Mouse (Mus musculus) kidney, embryonic 14.5 days (tissue): Measurements from ENCODE around the gene Dzip3. TPM values are rescaled to one million over a fixed set of nuclear protein-coding genes. Genes with fewer than 3 reads are reported as not detected.

Source experiments
- ATAC-seq: fragments of 200-750 bp; cut with Nextera tagmentation; 2 replicates; pipeline ENCODE4 v1.8.0; 2017; ENCODE audit warnings: moderate number of reproducible peaks, mild to moderate bottlenecking, moderate TSS enrichment, moderate library complexity; ENCODE audit not compliant: low FRiP score, low TSS enrichment
- H3K27ac ChIP-seq: fragments of 300-500 bp; sonication (generic); 2 replicates; pipeline ENCODE4 v1.5.1; 2014; ENCODE audit warnings: low read depth, mild to moderate bottlenecking, low read length, moderate library complexity, mixed read lengths
- H3K27me3 ChIP-seq: fragments of 300-500 bp; sonication (generic); 2 replicates; pipeline ENCODE4 v1.6.1; 2014; ENCODE audit warnings: mild to moderate bottlenecking, low read length; ENCODE audit not compliant: control insufficient read depth, insufficient read depth
- H3K36me3 ChIP-seq: fragments of 300-500 bp; sonication (generic); 2 replicates; pipeline ENCODE4 v1.6.1; 2014; ENCODE audit warnings: low read length, mixed read lengths; ENCODE audit not compliant: control insufficient read depth, insufficient read depth
- H3K4me1 ChIP-seq: fragments of 300-500 bp; sonication (generic); 2 replicates; pipeline ENCODE4 v1.6.1; 2014; ENCODE audit warnings: low read length, mixed read lengths; ENCODE audit not compliant: control insufficient read depth, insufficient read depth
- H3K4me2 ChIP-seq: fragments of 300-500 bp; sonication (generic); replicated peaks from 2 replicates; pipeline ENCODE4 v1.6.1; 2014; ENCODE audit warnings: low read depth, mild to moderate bottlenecking, low read length
- H3K4me3 ChIP-seq: fragments of 300-500 bp; sonication (generic); 2 replicates; pipeline ENCODE4 v1.5.1; 2014; ENCODE audit warnings: mild to moderate bottlenecking, low read length
- H3K9ac ChIP-seq: fragments of 300-500 bp; sonication (generic); 2 replicates; pipeline ENCODE4 v1.6.1; 2014; ENCODE audit warnings: low read depth, mild to moderate bottlenecking, low read length, moderate library complexity
- H3K9me3 ChIP-seq: fragments of 300-500 bp; sonication (generic); 2 replicates; pipeline ENCODE4 v1.6.1; 2016; ENCODE audit warnings: low read length; ENCODE audit not compliant: control insufficient read depth
- WGBS: fragments of 180-500 bp; shearing (Covaris S2); extraction: QIAGEN DNeasy Blood & Tissue Kit; methylation state at CpG from one replicate; pipeline ENCODE4 v1.1.7; 2014; 5-methylcytosine and 5-hydroxymethylcytosine counted together
- polyA plus RNA-seq: library from polyadenylated mRNA; unstranded; fragments of >200 nt; fragmentation: Nextera tagmentation; extraction: Ambion mirVana; gene quantifications from 2 replicates; pipeline ENCODE4 v1.2.1, GENCODE M21; 2014

Dzip3 gene
- polyA plus RNA-seq, 1 experiment from 2014 or later = 44.2 TPM

DNA sequence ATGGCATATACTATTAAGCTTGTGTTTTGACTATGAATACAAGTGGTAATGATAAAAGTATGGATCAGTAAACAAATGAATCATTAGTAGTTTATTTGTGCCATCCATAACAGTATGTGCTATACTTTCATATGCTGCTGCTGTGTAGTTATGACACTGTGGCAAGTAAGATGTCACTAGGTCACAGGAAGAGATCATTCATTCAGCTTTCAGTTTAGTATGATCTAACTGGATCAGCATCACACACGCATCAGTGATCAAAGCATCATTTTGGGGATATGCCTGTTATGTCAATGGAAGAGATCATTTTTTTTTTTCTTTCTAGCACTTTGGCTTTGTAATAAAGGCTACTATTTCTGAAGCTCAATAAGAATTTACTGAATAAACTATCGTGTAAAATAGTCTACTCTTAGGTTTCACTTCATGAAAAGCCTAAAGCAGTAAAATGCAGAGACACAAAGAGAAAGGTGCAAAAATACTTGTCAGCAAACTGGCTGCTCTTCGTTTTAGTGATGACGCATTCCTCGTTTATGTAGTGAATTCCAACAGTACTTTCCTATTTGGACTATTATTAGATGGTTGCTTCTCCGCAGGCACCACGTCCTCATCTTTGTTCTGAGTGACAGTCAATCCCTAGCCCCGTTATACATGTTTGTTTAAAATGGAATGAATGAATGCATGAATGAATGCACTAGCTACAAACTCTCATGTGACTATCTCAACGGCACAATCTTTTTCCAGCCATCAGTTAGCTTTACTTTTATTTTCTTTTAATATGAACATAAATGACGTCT is 1.3 kb downstream of the Dzip3 start:
- ATAC-seq = no peak
- Histone ChIP-seq H3K4me1 (peaks cover 9% of the 10 kb centered on the region; the same call in 1 of the 2 replicates), H3K9me3 (no peaks in the 10 kb centered on the region), H3K4me2 (peak overlapping the region; percentile 51), H3K27ac (no peak overlapping the region), H3K27me3 (no peaks in the 10 kb centered on the region), H3K4me3 (peak overlapping the region; percentile 92), H3K36me3 (no peaks in the 10 kb centered on the region), H3K9ac (peak overlapping the region; percentile 98)
- 49% methylated on average over 10 of the region's 10 CpGs for WGBS

DNA sequence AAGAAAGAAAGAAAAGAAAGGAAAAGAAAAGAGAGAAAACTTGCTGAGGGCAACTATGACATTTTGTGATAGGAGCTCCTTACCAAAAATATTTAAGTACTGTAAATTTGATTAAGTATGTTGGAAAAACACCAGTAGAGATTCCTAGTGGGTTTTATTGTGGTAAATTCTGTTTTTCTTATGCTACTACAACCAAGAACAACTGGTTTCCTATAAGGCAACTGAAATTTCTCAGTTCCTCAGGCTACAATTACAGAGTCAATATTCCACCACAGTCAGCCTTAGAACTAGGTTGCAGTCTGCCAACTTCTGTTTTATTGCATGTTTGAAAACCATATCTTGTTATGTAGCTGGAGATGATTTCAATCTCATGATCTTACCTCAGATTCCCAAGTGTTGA is 4.3 kb downstream of the Dzip3 start:
- Histone ChIP-seq H3K36me3 (no peaks in the 10 kb centered on the region), H3K9me3 (no peaks in the 10 kb centered on the region), H3K27me3 (no peaks in the 10 kb centered on the region), H3K9ac (no peak overlapping the region), H3K4me1 (no peaks in the 10 kb centered on the region), H3K27ac (no peak overlapping the region), H3K4me2 (no peak overlapping the region), H3K4me3 (no peak overlapping the region)
- ATAC-seq = no peak

DNA sequence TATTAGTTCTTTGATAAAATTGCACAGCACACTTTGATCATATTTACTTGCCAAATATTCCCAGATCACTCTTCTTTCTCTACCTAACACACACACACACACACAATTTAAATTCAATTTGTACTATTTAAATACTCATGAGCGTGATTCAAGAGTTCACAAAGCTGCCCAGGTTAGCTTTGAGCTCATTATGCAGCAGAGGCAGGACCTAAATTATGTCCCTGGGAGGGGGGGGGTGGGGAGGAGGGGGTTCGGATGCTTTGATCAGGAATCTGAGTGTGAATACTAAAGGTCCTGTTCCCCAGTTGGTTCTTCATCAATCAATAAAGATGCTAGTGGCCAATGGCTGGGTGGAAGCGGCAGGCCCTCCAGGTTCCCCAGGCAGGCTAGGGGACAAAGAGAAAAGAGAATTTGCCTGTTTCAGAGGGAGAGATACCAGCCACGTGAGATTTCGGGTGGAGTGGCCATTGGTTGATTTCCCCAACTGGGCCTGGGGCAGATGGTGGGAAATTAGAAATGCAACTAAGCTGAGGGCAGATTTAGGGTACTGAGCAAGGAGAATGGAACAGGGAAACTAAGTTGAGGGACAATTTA is 8.8 kb downstream of the Dzip3 start:
- 51% methylated on average over 5 of the region's 5 CpGs for WGBS

DNA sequence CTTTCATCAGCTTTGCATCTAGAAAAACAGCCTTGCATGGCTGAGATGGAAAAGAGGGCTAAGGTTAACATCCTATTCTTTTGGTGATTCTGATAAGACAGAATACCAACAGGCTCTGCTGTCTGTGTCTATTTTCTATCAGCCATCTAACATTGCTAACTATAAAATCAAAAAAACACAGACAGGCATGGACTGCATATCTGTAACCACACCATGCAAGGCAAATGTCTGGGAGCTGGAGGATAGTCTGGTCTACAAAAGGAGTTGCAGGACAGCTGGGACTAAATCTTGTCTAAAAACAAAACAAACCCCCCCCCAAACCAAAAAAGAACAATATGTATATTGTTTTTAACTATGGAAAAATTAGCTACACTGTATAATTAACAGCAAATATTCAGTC is 14.0 kb downstream of the Dzip3 start:
- Histone ChIP-seq H3K4me1 (no peaks in the 10 kb centered on the region), H3K9ac (no peak overlapping the region), H3K4me3 (no peak overlapping the region), H3K27me3 (no peaks in the 10 kb centered on the region), H3K27ac (no peak overlapping the region), H3K9me3 (no peaks in the 10 kb centered on the region), H3K36me3 (peaks cover 29% of the 10 kb centered on the region), H3K4me2 (no peak overlapping the region)
- no peak for ATAC-seq

More for the DNA sequence above, 8.8 kb downstream of the Dzip3 start:
- no peak overlapping the region for H3K27ac ChIP-seq
- no peak overlapping the region for H3K4me3 ChIP-seq
- no peaks in the 10 kb centered on the region for H3K9me3 ChIP-seq
- H3K4me2 ChIP-seq = no peak overlapping the region
- H3K9ac ChIP-seq = no peak overlapping the region
- H3K27me3 ChIP-seq = no peaks in the 10 kb centered on the region
- no peaks in the 10 kb centered on the region for H3K4me1 ChIP-seq
- H3K36me3 ChIP-seq = peaks cover 8% of the 10 kb centered on the region
- no peak for ATAC-seq

DNA sequence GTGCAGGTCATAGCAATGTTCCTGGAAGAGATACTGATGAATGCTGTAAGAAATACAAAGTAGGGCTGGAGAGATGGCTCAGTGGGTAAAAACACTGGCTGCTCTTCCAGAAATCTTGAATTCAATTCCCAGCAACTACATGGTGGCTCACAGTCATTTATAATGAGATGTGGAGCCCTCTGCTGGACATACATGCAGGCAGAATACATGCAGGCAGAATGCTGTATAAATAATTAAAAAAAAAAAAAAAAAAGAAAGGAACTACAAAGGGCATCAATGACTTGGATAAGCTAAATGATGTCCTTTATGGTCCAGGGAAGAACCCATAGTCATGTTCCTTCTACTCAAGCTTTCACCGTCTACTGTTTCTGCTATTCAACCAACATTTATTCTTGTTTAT is 20.4 kb downstream of the Dzip3 start:
- H3K4me3 ChIP-seq = no peak overlapping the region
- no peak overlapping the region for H3K4me2 ChIP-seq
- H3K27me3 ChIP-seq = no peaks in the 10 kb centered on the region
- no peak overlapping the region for H3K27ac ChIP-seq
- 97% methylated on average over 1 of the region's 1 CpGs for WGBS
- H3K4me1 ChIP-seq = no peaks in the 10 kb centered on the region
- no peaks in the 10 kb centered on the region for H3K9me3 ChIP-seq
- no peak overlapping the region for H3K9ac ChIP-seq
- H3K36me3 ChIP-seq = peaks cover 22% of the 10 kb centered on the region; the same call in 1 of the 2 replicates
- no peak for ATAC-seq

DNA sequence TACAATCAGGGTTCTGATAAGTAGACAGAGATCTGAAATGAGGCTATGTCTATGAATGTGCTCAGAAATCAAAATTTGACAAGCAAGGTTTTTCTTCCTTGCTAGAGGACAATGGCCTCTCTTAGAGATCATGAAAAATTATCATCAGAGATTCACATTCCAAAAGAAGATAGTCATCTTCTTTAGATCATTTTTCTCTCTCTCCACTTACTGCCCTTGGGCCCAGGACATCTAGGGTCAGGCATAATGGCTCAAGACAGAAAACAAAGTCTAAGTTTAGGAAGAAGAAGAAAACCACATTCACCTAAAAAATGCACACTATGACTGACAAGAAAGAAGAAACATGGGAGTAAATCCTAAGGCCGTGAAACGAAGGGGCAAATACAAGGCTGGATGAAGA is 21.0 kb downstream of the Dzip3 start:
- no peak overlapping the region for H3K4me3 ChIP-seq
- H3K36me3 ChIP-seq = peaks cover 17% of the 10 kb centered on the region; the same call in 1 of the 2 replicates
- H3K27me3 ChIP-seq = no peaks in the 10 kb centered on the region
- no peaks in the 10 kb centered on the region for H3K9me3 ChIP-seq
- 96% methylated on average over 2 of the region's 2 CpGs for WGBS
- no peak overlapping the region for H3K27ac ChIP-seq
- no peak overlapping the region for H3K4me2 ChIP-seq
- H3K4me1 ChIP-seq = no peaks in the 10 kb centered on the region
- H3K9ac ChIP-seq = no peak overlapping the region
- ATAC-seq = no peak

DNA sequence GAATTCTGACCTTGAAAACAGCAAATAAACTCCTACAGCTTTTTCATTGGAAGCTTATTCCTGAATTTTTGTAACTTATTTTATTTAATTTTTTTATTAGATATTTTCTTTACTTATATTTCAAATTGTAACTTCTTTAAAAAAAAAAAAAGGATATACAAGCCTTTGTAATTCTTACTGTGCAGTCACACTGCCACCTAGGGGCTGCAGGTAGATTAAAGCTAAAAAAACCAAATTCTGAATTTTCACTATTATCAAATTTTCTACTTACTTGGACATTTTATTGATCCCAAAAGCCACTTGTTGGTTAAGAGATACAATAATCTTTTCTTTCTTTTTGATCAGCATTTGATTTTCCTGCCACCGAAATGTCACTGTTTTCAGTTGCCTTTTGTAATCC is 52.2 kb downstream of the Dzip3 start:
- Histone ChIP-seq H3K27me3 (no peaks in the 10 kb centered on the region), H3K36me3 (peaks cover 39% of the 10 kb centered on the region), H3K9me3 (no peaks in the 10 kb centered on the region), H3K4me2 (no peak overlapping the region), H3K27ac (no peak overlapping the region), H3K4me1 (no peaks in the 10 kb centered on the region), H3K4me3 (no peak overlapping the region), H3K9ac (no peak overlapping the region)
- 81% methylated on average over 1 of the region's 1 CpGs for WGBS
- no peak for ATAC-seq

DNA sequence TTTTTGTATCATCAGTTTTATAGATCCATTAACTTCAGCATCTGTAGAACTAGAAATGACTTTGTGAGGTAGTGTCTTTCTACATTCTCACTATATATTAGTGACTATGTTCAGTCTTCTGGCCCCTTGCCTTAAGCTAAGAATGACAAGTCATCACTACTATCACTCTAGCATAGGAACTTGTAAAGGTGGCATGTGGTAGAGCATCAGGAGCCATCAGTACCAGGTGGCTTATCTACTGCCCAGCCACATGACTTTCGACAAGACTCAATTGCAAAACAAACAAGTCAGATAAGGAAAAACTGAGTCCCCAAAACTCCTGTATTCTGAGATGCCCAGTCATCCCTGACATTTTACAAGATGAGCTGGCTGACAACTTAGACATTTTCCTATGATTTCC is 70.2 kb downstream of the Dzip3 start:
- Histone ChIP-seq H3K36me3 (peaks cover 34% of the 10 kb centered on the region), H3K9me3 (no peaks in the 10 kb centered on the region), H3K4me2 (no peak overlapping the region), H3K27me3 (no peaks in the 10 kb centered on the region), H3K4me1 (no peaks in the 10 kb centered on the region), H3K27ac (no peak overlapping the region), H3K4me3 (no peak overlapping the region), H3K9ac (no peak overlapping the region)
- no peak for ATAC-seq
- 94% methylated on average over 1 of the region's 1 CpGs for WGBS

DNA sequence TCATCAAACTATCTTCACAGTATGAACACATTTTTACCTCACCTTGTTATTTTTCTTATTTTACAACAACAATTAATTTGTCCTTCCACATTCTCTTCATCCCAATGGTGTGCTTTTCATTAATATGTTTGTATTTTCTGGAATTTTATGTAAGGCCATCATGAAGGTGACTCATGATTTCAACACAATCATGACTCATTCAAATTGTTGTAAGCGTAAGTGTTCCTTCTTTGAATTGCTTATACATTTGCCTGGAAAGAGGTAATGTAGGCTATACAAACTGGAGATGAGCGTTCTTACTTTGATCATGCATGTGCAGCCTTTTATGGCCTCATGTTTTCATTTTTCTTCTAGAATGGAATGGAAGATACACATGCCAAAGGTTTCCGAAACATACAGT is 80.8 kb downstream of the Dzip3 start:
- Histone ChIP-seq H3K4me3 (no peak overlapping the region), H3K4me1 (no peaks in the 10 kb centered on the region), H3K9ac (no peak overlapping the region), H3K27ac (no peak overlapping the region), H3K9me3 (no peaks in the 10 kb centered on the region), H3K36me3 (no peaks in the 10 kb centered on the region), H3K27me3 (no peaks in the 10 kb centered on the region), H3K4me2 (no peak overlapping the region)
- ATAC-seq = no peak
- WGBS = 95% methylated on average over 3 of the region's 3 CpGs
